Mouse (Mus musculus) regulatory T cell (primary cell): ENCODE measurements around the gene Pask.

Experiments used
- in situ Hi-C: fragments of 300-600 bp; cut with MboI, MseI; formaldehyde crosslinking; loops from one replicate; pipeline ENCODE4 v1.15.1; 2025; ENCODE audit warnings: high pct_unique_total_duplicates

Gene Pask

GRCm38 (mm10) chr1:93289678-93290214, 53.5 kb downstream of the Pask start:
- in situ Hi-C loops = no loop called here

- in situ Hi-C loops = no loop called here
Observed at GRCm38 (mm10) chr1:93277041-93277440, 66.2 kb downstream of the Pask start.

- in situ Hi-C loops = no loop called here
Observed at GRCm38 (mm10) chr1:93275561-93275960, 67.7 kb downstream of the Pask start.

- in situ Hi-C loops = no loop called here
Observed at GRCm38 (mm10) chr1:93272409-93272821, 70.9 kb downstream of the Pask start.

GRCm38 (mm10) chr1:93271751-93272150, 71.5 kb downstream of the Pask start:
- in situ Hi-C loops = no loop called here

GRCm38 (mm10) chr1:93270516-93271240, 72.6 kb downstream of the Pask start:
- in situ Hi-C loops = no loop called here

- in situ Hi-C loops = loop anchor here (10.0 kb wide), 1 partner anchor 883 kb away; no protein-coding TSS in a partner anchor
Observed at GRCm38 (mm10) chr1:93268246-93268645, 75.0 kb downstream of the Pask start.

GRCm38 (mm10) chr1:93267207-93267606, 76.1 kb downstream of the Pask start:
- in situ Hi-C loops = loop anchor here (10.0 kb wide), 1 partner anchor 882 kb away; no protein-coding TSS in a partner anchor
